Mouse (Mus musculus) ES-E14 (cell line): Measurements from ENCODE around the gene Fez2.

Experiments used
- HCFC1 ChIP-seq: IDR thresholded peaks from 2 replicates; pipeline ENCODE4 v1.6.1; 2012; ENCODE audit warnings: low read length, inconsistent platforms, borderline replicate concordance; ENCODE audit not compliant: insufficient read depth
- MAFK ChIP-seq: IDR thresholded peaks from 2 replicates; pipeline ENCODE4 v1.6.1; 2014; ENCODE audit warnings: mild to moderate bottlenecking, low read depth, low read length, inconsistent platforms; ENCODE audit not compliant: insufficient read depth
- ZNF384 ChIP-seq: IDR thresholded peaks from 2 replicates; pipeline ENCODE4 v1.6.1; 2012; ENCODE audit warnings: low read depth, low read length, inconsistent platforms

- no peak for TF ChIP-seq ZNF384
- TF ChIP-seq HCFC1 = no peak
- no peak for TF ChIP-seq MAFK
Measured at GRCm38 (mm10) chr17:78382321-78382720, 35.6 kb downstream of the Fez2 start.
